Mouse (Mus musculus): ENCODE results near the gene Omd.

Gene Omd

GRCm38 (mm10) chr13:49608589-49609322 is 26.5 kb downstream of the Omd start:
- no peak for DNase-seq (ENCODE audit: low spot score in 2 of 2)

GRCm38 (mm10) chr13:49617021-49617420 is 34.8 kb downstream of the Omd start:
- DNase-seq (ENCODE audit: low spot score in 2 of 2) = no peak

GRCm38 (mm10) chr13:49618365-49618764 is 36.1 kb downstream of the Omd start:
- no peak for DNase-seq (ENCODE audit: low spot score in 2 of 2)

DNA sequence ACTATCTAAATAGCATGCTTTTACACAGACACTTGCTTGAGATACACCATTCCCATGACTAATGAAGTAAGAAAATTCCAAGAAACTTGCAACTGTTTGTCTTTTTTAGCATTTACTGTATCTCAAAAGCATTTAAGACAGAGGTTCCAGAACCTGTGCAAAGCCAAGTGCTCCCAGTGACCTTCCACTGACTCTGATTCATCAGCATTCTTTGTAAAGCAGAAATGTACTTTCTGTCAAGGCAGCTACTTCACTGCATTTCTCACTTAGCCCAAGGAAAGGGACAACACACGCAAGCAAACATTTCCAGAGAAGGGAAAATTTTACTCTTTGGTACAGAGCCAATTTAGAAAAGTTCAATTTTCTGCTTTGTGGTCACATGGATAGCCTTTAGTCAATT is 41.0 kb downstream of the Omd start:
- DNase-seq (ENCODE audit: low spot score in 2 of 2) = no peak

DNA sequence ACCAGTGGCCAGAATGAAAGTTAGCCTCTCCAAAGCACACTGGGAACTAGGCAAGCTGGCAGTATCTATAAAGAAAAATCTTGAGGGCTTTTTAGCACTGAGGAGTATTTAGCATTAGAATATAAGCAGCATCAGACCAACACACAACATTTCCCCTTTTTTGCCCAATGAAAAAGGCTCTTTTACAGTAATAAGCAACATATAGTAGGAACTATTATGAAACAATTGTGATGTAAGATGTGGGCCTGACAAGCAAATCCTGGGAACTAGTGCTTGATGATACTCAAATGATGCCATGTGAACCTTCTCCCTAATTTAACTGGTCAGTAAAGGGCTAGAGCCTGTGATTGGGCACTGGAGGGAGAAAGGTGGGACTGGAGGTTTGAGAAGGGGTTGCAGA is 45.9 kb downstream of the Omd start:
- no peak for DNase-seq (ENCODE audit: low spot score in 2 of 2)

- DNase-seq (ENCODE audit: low spot score in 2 of 2) = no peak
These were observed 46.8 kb downstream of the Omd start for GRCm38 (mm10) chr13:49629076-49629475.

- no peak for DNase-seq (ENCODE audit: low spot score in 2 of 2)
These were observed 57.7 kb downstream of the Omd start for GRCm38 (mm10) chr13:49639965-49640364.
